Mouse (Mus musculus) midbrain, embryonic 15.5 days (tissue): ENCODE measurements around the gene Slc4a1. TPM values are rescaled to one million over a fixed set of nuclear protein-coding genes. Genes with fewer than 3 reads are reported as not detected.

ENCODE experiments used
- ATAC-seq: fragments of 200-750 bp; cut with Nextera tagmentation; replicated peaks from 2 replicates; pipeline ENCODE4 v1.8.0; 2017; ENCODE audit warnings: moderate TSS enrichment
- H3K27ac ChIP-seq: fragments of 300-500 bp; sonication (generic); 2 replicates; pipeline ENCODE4 v1.5.1; 2015; ENCODE audit warnings: mild to moderate bottlenecking, inconsistent platforms
- H3K27me3 ChIP-seq: fragments of 300-500 bp; sonication (generic); replicated peaks from 2 replicates; pipeline ENCODE4 v1.6.1; 2015; ENCODE audit warnings: inconsistent platforms
- H3K36me3 ChIP-seq: fragments of 300-500 bp; sonication (generic); replicated peaks from 2 replicates; pipeline ENCODE4 v1.6.1; 2015; ENCODE audit warnings: inconsistent platforms
- H3K4me1 ChIP-seq: fragments of 300-500 bp; sonication (generic); 2 replicates; pipeline ENCODE4 v1.6.1; 2015; ENCODE audit warnings: inconsistent platforms
- H3K4me2 ChIP-seq: fragments of 300-500 bp; sonication (generic); 2 replicates; pipeline ENCODE4 v1.6.1; 2015; ENCODE audit warnings: inconsistent platforms, mild to moderate bottlenecking, moderate library complexity
- H3K4me3 ChIP-seq: fragments of 300-500 bp; sonication (generic); 2 replicates; pipeline ENCODE4 v1.5.1; 2015; ENCODE audit warnings: mild to moderate bottlenecking, inconsistent platforms
- H3K9ac ChIP-seq: fragments of 300-500 bp; sonication (generic); 2 replicates; pipeline ENCODE4 v1.6.1; 2015; ENCODE audit warnings: mild to moderate bottlenecking, inconsistent platforms
- H3K9me3 ChIP-seq: fragments of 300-500 bp; sonication (generic); 2 replicates; pipeline ENCODE4 v1.6.1; 2016; ENCODE audit warnings: inconsistent platforms
- WGBS: fragments of 180-500 bp; shearing (Covaris S2); methylation state at CpG from one replicate; pipeline ENCODE4 v1.1.7; 2015; ENCODE audit warnings: mixed read lengths; 5-methylcytosine and 5-hydroxymethylcytosine counted together
- polyA plus RNA-seq: library from polyadenylated mRNA; unstranded; fragments of >200 nt; fragmentation: Nextera tagmentation; extraction: Ambion mirVana; gene quantifications from 2 replicates; pipeline ENCODE4 v1.2.1, GENCODE M21; 2015

Slc4a1 gene
- polyA plus RNA-seq, 1 experiment from 2014 or later = 2.9 TPM

- H3K9me3 ChIP-seq = no peaks in the 10 kb centered on the region
- H3K9ac ChIP-seq = no peak overlapping the region
- WGBS = 90% methylated on average over 17 of the region's 17 CpGs
- no peaks in the 10 kb centered on the region for H3K4me1 ChIP-seq
- H3K4me3 ChIP-seq = no peak overlapping the region
- H3K4me2 ChIP-seq = no peak overlapping the region
- H3K36me3 ChIP-seq = no peaks in the 10 kb centered on the region
- H3K27me3 ChIP-seq = no peaks in the 10 kb centered on the region
- no peak for ATAC-seq
- H3K27ac ChIP-seq = no peak overlapping the region
Measured at GRCm38 (mm10) chr11:102350981-102351523, 15.0 kb downstream of the Slc4a1 start.

GRCm38 (mm10) chr11:102350416-102350815 lies 15.6 kb downstream of the Slc4a1 start:
- Histone ChIP-seq H3K36me3 (no peaks in the 10 kb centered on the region), H3K27me3 (no peaks in the 10 kb centered on the region), H3K4me2 (no peak overlapping the region), H3K9ac (no peak overlapping the region), H3K27ac (no peak overlapping the region), H3K4me1 (no peaks in the 10 kb centered on the region), H3K9me3 (no peaks in the 10 kb centered on the region), H3K4me3 (no peak overlapping the region)
- no peak for ATAC-seq
- WGBS = 88% methylated on average over 4 of the region's 4 CpGs

DNA sequence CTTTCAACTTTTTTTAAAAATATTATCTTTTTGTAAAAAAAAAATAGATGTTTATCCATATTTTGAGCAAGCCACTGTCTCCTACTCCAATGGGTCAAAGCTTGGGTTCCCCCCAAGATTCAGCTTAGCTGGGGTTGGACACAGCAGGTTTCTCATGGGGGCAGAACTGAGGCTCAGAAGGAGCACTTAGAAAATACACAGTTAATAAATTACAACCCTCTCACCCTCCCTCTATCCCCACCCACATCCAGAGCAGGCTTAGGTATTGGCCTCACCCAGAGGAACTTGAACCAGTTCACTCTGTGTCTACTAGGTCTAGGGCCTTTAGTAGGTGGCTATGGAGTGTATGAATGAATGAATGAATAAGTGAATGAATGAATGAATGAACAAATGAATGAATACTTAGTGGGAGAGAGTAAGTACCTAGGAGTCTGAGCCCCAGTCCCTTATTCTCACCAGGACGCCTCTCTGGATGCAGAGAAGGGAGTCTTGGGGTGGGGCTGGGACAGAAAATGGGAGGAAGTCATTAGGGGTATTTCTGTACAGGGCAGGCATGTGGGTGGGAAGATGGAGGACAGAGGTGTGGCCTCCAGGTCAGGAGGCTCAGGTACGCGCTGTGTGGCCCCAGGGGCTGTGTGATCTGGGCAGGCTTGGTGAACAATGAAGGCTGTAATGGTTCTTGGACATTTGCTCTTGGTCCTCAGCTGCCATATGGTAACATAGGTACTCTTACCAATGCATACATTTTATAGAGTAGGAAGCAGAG lies 16.6 kb downstream of the Slc4a1 start:
- 88% methylated on average over 3 of the region's 3 CpGs for WGBS
- ATAC-seq = no peak
- Histone ChIP-seq H3K27me3 (no peaks in the 10 kb centered on the region), H3K4me2 (no peak overlapping the region), H3K27ac (no peak overlapping the region), H3K9me3 (no peaks in the 10 kb centered on the region), H3K4me1 (no peaks in the 10 kb centered on the region), H3K9ac (no peak overlapping the region), H3K36me3 (no peaks in the 10 kb centered on the region), H3K4me3 (no peak overlapping the region)

GRCm38 (mm10) chr11:102348771-102349170 lies 17.2 kb downstream of the Slc4a1 start:
- no peak overlapping the region for H3K4me2 ChIP-seq
- no peak for ATAC-seq
- no peaks in the 10 kb centered on the region for H3K4me1 ChIP-seq
- no peaks in the 10 kb centered on the region for H3K36me3 ChIP-seq
- no peaks in the 10 kb centered on the region for H3K9me3 ChIP-seq
- H3K27ac ChIP-seq = no peak overlapping the region
- H3K27me3 ChIP-seq = no peaks in the 10 kb centered on the region
- WGBS = 82% methylated on average over 11 of the region's 11 CpGs
- no peak overlapping the region for H3K9ac ChIP-seq
- no peak overlapping the region for H3K4me3 ChIP-seq

DNA sequence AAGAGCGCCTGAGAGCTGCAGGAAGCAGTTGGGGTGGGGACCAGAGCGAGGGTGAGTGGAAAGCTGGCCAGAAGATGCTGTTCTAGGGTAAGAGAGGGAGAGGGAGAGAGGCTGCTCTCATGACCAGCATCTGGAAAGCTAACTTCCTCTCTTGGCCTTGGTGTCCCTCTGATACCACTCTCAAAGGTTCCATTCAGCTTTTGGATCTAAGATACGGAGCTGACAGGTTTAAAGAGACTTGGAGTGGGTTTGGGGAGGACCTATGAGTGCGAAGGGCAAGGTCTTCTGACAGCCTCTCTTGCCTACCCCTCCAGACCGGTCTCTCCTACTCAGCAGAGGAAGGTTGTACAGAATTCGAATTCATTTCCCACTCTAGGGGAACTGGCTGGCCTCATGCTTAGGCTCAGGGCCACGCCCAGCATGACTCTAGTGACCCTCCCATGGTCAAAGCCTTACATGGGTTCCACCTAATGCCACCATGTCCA lies 17.9 kb downstream of the Slc4a1 start:
- no peak overlapping the region for H3K27ac ChIP-seq
- no peak overlapping the region for H3K4me3 ChIP-seq
- no peak overlapping the region for H3K9ac ChIP-seq
- H3K27me3 ChIP-seq = no peaks in the 10 kb centered on the region
- ATAC-seq = no peak
- H3K9me3 ChIP-seq = no peaks in the 10 kb centered on the region
- WGBS = 87% methylated on average over 7 of the region's 7 CpGs
- H3K36me3 ChIP-seq = no peaks in the 10 kb centered on the region
- no peaks in the 10 kb centered on the region for H3K4me1 ChIP-seq
- H3K4me2 ChIP-seq = no peak overlapping the region

DNA sequence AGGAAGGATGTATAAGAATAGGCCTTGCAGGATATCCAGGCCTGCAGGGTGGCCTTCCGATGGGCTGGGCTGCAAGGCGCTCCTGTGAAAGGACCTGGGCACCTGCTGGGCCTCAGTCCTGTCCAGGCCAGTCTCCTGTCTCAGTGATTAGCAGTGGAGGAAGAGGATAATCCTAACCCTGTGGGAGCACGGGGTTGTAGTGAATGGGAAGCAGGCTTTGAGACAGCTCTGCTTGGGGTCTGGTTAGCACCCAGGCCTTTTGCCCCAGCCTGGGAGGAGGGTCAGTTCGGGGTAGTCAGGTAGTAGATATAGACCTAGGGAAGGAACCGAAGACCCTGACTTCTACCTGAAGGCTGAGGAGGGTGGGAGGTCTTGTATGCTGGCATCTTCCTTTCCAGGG lies 18.3 kb downstream of the Slc4a1 start:
- H3K4me2 ChIP-seq = no peak overlapping the region
- H3K4me3 ChIP-seq = no peak overlapping the region
- WGBS = 64% methylated on average over 5 of the region's 5 CpGs
- no peak for ATAC-seq
- no peaks in the 10 kb centered on the region for H3K27me3 ChIP-seq
- H3K9ac ChIP-seq = no peak overlapping the region
- no peaks in the 10 kb centered on the region for H3K4me1 ChIP-seq
- H3K9me3 ChIP-seq = no peaks in the 10 kb centered on the region
- no peaks in the 10 kb centered on the region for H3K36me3 ChIP-seq
- no peak overlapping the region for H3K27ac ChIP-seq

GRCm38 (mm10) chr11:102346926-102347325 lies 19.1 kb downstream of the Slc4a1 start:
- H3K4me2 ChIP-seq = no peak overlapping the region
- H3K27ac ChIP-seq = no peak overlapping the region
- no peaks in the 10 kb centered on the region for H3K36me3 ChIP-seq
- no peak overlapping the region for H3K9ac ChIP-seq
- H3K27me3 ChIP-seq = no peaks in the 10 kb centered on the region
- no peak overlapping the region for H3K4me3 ChIP-seq
- no peak for ATAC-seq
- WGBS = 67% methylated on average over 5 of the region's 5 CpGs
- H3K9me3 ChIP-seq = no peaks in the 10 kb centered on the region
- H3K4me1 ChIP-seq = no peaks in the 10 kb centered on the region

DNA sequence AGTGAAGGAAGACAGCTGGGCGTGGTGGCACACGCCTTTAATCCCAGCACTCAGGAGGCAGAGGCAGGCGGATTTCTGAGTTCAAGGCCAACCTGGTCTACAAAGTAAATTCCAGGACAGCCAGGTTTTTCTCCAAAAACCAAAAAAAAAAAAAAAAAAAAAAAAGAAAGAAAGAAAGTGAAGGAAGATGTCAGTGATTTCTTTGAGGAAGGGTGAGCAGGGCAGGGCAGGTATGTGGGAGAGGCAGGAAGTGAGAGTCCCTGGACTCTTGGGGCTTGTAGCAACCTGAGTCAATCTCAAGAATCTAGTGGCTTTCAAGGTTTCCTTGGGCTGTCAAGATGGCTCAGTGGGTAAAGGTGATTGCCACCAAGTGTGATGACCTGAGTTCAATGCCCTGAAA lies 21.5 kb downstream of the Slc4a1 start:
- Histone ChIP-seq H3K4me1 (no peaks in the 10 kb centered on the region), H3K4me3 (no peak overlapping the region), H3K9ac (no peak overlapping the region), H3K27ac (no peak overlapping the region), H3K36me3 (no peaks in the 10 kb centered on the region), H3K4me2 (no peak overlapping the region), H3K9me3 (no peaks in the 10 kb centered on the region), H3K27me3 (no peaks in the 10 kb centered on the region)
- ATAC-seq = no peak
- 90% methylated on average over 3 of the region's 3 CpGs for WGBS

- Histone ChIP-seq H3K4me2 (no peak overlapping the region), H3K9me3 (no peaks in the 10 kb centered on the region), H3K4me3 (no peak overlapping the region), H3K36me3 (no peaks in the 10 kb centered on the region), H3K9ac (no peak overlapping the region), H3K27me3 (no peaks in the 10 kb centered on the region), H3K4me1 (no peaks in the 10 kb centered on the region), H3K27ac (no peak overlapping the region)
- 48% methylated on average over 12 of the region's 12 CpGs for WGBS
- ATAC-seq = no peak
Measured at GRCm38 (mm10) chr11:102342742-102343141, 23.3 kb downstream of the Slc4a1 start.

- Histone ChIP-seq H3K4me2 (no peak overlapping the region), H3K9ac (no peak overlapping the region), H3K4me1 (no peaks in the 10 kb centered on the region), H3K9me3 (no peaks in the 10 kb centered on the region), H3K27ac (no peak overlapping the region), H3K4me3 (no peak overlapping the region), H3K36me3 (no peaks in the 10 kb centered on the region), H3K27me3 (no peaks in the 10 kb centered on the region)
- WGBS = 92% methylated on average over 4 of the region's 4 CpGs
- no peak for ATAC-seq
Measured at GRCm38 (mm10) chr11:102341101-102341500, 24.9 kb downstream of the Slc4a1 start.

- 0 out of 2 replicates have a peak, but pooled peaks cover 6% of the 10 kb centered on the region for H3K4me1 ChIP-seq
- H3K4me3 ChIP-seq = no peak overlapping the region
- no peak for ATAC-seq
- no peak overlapping the region for H3K9ac ChIP-seq
- H3K9me3 ChIP-seq = no peaks in the 10 kb centered on the region
- no peaks in the 10 kb centered on the region for H3K36me3 ChIP-seq
- 64% methylated on average over 4 of the region's 4 CpGs for WGBS
- H3K27ac ChIP-seq = no peak overlapping the region
- H3K27me3 ChIP-seq = no peaks in the 10 kb centered on the region
- no peak overlapping the region for H3K4me2 ChIP-seq
Measured at GRCm38 (mm10) chr11:102339624-102340023, 26.4 kb downstream of the Slc4a1 start.

- no peaks in the 10 kb centered on the region for H3K27me3 ChIP-seq
- no peak overlapping the region for H3K27ac ChIP-seq
- ATAC-seq = no peak
- H3K4me3 ChIP-seq = no peak overlapping the region
- H3K9me3 ChIP-seq = no peaks in the 10 kb centered on the region
- H3K4me2 ChIP-seq = no peak overlapping the region
- H3K36me3 ChIP-seq = no peaks in the 10 kb centered on the region
- WGBS = 76% methylated on average over 11 of the region's 11 CpGs
- 0 out of 2 replicates have a peak, but pooled peaks cover 6% of the 10 kb centered on the region for H3K4me1 ChIP-seq
- no peak overlapping the region for H3K9ac ChIP-seq
Measured at GRCm38 (mm10) chr11:102339195-102339594, 26.8 kb downstream of the Slc4a1 start.

GRCm38 (mm10) chr11:102338561-102338960 lies 27.4 kb downstream of the Slc4a1 start:
- Histone ChIP-seq H3K36me3 (no peaks in the 10 kb centered on the region), H3K4me3 (no peak overlapping the region), H3K4me2 (no peak overlapping the region), H3K27ac (no peak overlapping the region), H3K9me3 (no peaks in the 10 kb centered on the region), H3K4me1 (0 out of 2 replicates have a peak, but pooled peaks cover 6% of the 10 kb centered on the region), H3K9ac (no peak overlapping the region), H3K27me3 (no peaks in the 10 kb centered on the region)
- WGBS = 53% methylated on average over 3 of the region's 3 CpGs
- no peak for ATAC-seq
